Mouse (Mus musculus) hindlimb bud, embryonic 11.5 days (tissue): ENCODE data around the gene Wdr24.

Source experiments
- DNase-seq: peaks from one replicate; pipeline ENCODE4 v3.0.0-alpha.2; 2012; ENCODE audit warnings: low read depth, low spot score; ENCODE audit errors: extremely low spot score

Wdr24 gene

DNA sequence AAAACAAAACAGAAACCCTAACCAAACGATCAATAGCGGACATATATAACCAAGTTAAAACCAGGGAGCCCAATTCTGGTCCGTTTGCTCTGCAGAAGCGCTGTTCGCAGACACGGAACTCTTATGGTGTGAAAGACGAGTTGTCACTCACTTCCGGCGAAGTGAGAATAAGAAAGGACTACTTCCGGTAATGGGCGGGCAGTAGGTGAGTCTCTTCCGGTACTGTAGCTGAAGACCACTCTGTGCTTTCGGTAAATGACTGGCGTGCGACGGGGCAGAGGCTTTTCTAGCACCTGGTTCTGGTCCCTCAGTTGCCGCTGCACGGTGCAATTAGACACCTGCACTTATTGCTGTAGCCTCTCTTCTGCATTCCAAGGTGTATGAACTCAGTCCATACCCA, at the start of gene Wdr24:
Gene Wdr24 (plus strand): TSS at position 176 of the 400 bp plus-strand sequence.
- DNase-seq: peak; percentile 77

DNA sequence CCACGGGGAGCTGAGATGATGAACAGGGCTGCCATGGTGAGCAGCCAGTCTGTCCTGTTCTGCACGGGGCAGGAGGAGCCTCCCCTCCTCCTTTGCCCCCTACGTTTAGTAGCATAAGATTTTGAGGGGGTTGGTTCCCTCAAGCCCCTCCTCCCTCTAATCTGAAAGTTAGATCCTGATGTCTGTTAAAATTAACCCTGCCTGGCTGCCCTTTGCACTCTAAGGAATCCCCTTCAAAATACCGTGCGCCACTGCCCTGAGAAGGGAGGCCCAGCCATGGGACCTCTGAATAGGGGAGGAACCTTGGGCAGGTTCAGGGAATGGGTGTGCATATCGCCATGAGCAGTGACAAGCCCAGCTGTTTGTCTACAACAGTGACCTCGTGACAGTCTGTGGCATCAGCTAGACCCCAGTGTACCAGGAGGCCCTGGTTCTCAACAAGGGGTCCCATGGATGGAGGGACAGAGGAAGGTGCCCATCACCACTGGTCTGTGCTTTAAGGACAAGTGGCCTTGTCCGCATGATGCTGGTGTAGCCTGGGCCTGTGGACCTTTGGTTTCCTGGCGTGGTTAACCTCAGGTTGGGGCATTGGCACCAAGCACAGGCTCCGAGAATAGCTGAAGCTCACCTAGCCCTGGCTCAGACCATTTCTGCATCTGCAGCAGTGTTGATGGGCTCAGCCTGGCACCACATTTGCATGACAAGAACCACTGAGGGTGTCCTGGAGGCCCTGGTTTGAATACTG, 47.9 kb upstream of the Wdr24 start:
- no peak for DNase-seq

DNA sequence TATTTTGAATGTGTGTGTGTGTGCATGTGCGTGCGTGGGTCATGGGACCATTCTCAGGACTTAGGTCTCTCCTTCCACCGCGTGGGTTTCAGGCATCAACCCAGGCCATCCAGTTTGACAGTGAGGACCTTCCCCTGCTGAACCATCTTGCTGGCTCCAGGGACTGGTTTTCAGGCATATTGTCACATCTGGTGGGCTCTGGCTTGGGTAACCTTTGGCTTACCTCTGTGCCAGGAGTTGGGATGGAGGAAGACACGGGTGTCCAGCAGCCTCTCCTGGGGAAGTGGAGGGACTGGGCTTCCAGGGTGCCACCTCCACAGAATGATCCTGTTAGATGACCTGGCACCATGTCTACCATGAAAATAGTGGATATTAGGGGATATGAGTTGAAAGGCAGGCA, 45.5 kb upstream of the Wdr24 start:
- no peak for DNase-seq

DNA sequence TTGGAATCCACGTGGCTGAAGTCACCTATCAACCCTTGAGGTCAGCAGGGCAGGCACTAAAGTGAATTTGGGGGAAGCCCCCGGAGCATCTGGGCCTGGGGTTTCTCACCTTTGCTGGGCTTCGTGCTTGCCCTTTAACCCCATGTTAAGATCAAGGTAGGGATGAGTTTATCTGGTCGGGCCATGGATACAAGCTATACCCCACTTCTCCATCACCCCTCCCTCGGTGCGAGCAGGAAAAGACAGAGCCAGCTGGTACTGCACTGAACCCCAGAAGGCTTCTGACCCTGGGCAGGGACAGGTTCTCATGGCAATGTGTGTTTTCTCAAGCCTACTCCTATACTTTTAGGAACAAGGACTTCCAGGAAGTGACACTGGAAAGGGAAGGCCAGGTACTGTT, 42.1 kb upstream of the Wdr24 start:
- no peak for DNase-seq

DNA sequence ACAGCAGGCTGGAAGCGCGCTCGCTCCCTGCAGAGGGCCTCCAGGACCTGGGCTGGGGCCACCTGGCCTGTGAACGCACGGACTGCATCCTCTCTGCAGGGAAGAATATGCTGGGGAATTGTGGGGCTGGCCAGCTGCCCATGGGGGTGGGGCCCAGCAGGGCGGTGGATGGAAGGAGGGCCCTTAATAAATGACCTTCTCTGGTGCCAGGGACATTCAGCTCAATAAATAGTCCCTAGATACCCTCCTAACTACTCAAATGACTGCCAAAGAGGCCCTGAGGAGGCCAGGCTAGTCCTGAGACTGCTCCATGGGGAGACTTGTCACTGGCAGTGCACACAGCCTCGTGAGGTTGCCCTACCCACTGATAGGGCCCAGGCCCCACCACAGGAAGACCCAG, 40.3 kb upstream of the Wdr24 start:
- no peak for DNase-seq

DNA sequence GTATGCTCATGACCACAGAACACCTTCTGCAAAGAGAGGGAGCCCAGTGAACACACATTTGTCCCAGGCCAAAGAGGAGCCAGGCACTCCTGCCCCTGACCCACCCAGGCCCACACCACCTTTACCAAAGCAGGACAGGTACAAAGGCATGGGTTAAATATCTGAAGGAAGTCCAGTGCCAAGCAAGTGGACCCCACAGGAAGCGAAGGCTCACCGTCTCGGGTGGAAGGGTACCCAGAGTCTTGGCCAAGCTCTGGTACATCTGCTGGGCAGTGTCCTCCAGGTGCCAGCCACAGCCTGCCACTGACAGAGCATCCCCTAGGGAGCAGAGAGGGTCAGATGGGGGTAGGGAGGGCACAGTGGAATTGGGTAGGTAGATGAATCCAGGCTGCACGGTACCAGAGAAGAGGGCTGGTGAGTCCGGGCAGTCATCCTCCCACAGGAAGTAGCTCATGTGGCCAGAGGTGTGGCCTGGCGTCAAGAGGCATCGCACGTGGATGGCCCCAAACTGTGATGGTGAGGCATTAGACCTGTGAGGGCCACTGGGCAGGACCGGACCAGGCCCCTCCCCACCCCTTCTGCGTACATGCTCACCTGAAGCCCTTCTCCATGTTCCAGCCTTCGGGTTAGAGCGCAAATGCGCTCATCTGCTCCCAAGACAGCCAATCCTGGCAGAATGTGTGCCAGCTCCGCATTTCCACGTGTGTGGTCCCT, 39.4 kb upstream of the Wdr24 start:
- no peak for DNase-seq

DNA sequence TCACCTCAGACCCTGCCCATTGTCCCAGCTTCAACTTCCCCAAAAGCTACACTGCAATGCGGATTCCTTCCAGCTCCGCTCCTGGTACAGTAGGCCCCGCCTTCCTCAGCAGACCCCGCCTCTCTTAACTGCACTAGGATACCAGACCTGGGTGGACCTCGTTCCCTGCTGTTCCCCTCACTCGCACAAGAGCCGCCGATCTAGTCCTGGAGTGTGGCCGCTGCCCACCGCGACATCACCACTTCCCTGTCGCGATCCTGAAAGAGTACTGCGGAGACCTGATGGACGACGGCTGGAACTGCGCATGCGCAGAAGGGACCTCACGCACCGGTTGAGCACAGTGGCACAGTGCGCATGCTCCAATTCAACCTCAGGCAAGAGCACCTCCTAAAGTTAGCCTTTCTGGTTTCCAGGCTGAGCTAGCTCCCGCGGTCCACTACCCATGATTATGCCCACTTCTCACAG, 38.1 kb upstream of the Wdr24 start, which contains the start of gene Haghl:
Gene Haghl (minus strand): TSS at position 393 of the 465 bp plus-strand sequence.
- peak; percentile 92 for DNase-seq

DNA sequence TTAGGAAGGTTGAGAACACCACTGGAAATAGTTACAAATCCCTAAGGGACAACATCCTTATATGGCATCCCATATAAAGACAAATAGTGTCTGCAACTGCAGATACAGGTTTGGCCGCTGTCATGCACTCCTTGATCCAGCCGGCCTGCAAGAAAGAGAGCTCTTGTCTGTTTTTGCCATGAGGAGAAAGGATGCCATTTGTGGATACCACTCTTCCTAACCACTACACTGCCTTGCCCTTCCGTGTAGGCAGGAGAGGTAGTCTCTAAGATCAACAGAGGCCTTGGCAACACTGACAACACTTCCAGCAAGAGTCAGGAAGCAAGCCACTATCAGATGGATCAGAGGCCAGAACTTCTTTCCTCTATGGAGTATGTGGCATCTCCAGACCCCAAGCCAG, 37.1 kb upstream of the Wdr24 start, which contains the start of gene Ccdc78:
Gene Ccdc78 (plus strand): TSS at position 301 of the 400 bp plus-strand sequence.
- no peak for DNase-seq

DNA sequence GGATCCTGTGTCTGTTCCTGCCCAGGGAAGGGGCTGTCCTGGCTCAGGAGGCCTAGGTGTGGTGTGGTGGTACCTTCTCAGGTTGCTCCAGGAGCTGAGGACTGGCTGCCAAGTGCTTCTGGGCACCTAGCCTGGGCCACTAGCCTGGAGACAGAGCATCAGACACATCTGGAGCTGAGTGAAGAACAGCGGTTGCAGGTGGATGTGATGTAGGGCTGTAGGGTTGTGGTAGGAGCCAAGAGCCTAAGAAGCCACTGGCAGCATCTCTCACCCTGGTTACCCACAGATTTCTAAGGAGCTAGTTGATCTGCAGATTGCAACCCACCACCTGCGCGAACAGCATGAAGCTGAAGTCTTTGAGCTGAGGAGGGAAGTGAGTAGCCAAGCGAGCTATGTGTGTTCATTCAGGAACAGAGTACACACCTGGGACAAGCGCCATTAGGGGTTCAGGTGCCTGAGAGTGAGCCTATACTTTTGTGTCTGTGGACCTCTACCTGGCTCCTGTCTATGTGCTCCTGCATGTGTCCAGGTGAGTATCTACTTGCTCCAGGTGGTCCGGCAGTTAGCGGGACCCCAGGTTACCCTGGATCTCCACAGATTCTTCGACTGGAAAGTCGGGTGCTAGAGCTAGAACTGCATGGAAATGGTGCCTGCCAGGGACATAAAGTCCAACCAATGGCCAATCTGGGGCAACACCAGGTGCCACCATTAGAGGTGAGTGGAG, 36.5 kb upstream of the Wdr24 start:
- DNase-seq: no peak

DNA sequence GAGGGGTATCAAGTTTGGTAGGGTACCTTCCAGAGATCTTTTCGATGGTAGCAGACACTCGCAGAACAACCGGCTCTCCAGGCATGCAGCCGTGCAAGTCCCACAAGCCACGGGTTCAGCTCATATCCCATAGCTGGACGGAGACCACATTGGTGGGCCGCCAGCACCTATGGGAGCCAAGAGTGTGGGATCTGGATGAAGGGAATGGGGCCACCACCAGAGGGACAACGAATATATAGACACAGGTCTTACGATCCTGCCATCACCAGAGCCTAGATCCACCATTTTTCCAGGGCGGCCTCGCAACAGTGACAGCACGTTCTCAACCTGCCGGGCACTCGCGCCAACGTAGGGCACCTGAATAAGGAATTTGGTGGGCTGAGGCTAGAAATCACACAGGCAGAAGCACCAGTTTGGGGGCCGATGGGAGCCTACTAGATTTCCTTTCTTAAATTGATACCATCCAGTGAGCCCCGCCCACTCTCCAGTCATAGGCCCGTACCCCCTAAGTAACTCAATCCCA, 32.0 kb upstream of the Wdr24 start:
- no peak for DNase-seq

DNA sequence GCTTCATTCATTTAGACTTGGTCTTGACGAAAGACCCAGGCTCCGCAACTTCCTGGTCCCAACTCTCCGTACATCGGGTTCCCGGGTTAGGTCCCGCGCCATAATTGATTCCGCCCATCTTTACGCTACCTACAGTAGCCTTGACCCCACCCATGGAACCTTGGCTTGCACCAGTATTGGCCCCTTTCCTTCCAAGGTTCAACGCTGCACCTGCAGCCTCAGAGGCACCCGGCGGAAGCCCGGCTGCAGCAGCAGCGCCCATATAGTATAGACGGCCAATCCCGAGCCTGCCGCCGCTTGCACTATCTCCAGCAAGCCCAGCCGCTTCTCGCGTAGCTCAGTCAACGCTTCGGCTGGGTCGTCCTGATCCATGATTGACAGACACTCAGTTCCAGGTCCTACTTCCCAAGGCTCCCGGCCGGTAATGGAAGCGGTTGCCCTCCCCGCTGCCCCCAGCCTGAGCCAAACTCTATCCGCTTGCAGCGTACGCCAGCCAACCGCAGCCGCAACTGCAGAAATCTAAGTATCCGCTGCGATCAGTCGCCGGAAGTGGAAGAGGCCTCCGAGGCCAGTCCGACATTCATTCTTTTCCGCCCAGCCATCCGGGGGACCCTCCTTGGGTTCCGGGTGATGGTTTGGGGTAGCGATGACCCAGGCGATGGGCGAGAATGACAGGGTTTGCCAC, 31.4 kb upstream of the Wdr24 start:
- DNase-seq: peak; percentile 47

DNA sequence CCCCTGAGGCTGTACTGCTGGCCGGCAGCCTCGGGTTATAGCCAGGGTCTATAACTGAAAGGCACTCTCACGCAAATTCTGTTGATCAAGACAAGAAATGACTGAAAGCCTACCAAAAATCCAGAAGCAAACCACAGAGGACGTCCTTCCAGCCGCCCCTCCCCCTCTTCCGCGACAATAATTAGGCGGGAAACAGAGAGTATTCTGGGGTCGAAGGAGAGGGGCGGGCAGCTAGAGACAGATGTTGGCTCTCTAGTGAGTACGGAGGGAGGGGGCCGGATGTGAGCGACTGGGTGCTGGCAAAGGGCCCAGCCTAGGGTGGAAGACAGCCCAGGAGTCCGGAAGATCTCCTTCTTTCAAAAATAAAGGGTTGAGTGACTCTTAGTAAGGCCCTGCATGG, 30.8 kb upstream of the Wdr24 start, which contains the start of gene Fam173a:
Gene Fam173a (minus strand): TSS at position 287 of the 400 bp plus-strand sequence.
- DNase-seq: no peak

DNA sequence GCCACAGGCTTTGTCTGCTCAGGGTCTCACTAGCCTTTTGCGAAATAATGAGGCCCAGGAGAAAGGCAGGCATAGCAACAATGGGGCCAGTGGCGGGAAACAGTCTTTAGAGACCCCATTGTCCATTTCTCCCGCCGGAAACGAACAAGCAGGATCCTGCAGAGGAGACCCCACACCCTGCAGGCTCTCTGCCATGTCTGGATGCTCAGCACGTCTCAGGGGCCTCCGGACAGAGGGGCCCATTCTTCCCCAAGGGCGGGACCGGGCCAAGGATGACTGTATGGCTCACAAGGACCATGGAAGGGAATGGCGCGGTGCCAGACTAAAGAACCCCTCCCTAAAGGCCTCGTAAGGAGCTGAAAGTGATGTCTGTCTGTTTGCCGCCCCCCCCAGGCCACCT, 29.2 kb upstream of the Wdr24 start:
- DNase-seq: no peak

DNA sequence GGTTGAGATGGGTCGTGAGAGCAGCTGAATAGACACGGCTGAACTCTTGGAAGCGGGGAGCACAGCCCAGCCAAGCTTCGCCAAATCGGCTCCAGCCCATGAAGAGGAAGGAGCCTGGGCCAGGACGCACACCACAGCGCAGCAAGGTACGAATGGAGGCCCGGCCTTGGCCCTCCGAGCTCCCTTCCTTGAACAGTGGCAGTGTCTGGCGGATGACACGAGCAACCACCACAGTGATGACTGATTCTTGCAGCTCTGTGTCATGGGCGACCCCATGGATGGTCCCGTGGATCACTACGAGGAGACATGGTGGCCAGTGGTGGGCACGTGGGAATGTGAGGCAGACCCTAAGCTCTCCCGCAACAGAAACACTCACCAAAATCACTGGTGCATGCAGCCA, 28.4 kb upstream of the Wdr24 start:
- DNase-seq: no peak

DNA sequence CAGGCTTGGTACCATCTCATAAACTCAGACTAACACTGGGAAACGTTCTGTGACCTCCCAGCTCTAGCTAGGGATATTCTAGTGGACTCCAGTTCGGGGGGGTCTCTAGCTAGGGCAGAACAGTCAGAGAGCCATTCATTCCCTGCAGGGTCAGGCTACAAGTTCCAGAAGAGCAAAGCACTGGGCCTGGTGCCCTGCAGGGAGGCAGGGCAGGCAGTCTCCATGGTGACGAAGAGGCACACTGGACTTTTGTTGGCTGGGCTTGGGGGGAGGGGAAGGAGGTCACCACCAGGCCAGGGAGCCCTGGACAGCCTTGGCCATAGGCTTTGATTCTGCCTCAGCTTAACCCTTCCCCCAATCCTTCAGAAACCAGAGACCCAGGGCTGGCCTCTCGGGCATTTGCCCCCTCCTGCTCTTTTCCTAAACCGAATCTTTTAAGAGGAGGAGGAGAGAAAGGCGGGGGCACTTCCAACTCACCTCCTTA, 27.8 kb upstream of the Wdr24 start, which contains the start of gene AC134908.4:
Gene AC134908.4 (minus strand): TSS at position 51 of the 484 bp plus-strand sequence.
- DNase-seq: peak; percentile 49

DNA sequence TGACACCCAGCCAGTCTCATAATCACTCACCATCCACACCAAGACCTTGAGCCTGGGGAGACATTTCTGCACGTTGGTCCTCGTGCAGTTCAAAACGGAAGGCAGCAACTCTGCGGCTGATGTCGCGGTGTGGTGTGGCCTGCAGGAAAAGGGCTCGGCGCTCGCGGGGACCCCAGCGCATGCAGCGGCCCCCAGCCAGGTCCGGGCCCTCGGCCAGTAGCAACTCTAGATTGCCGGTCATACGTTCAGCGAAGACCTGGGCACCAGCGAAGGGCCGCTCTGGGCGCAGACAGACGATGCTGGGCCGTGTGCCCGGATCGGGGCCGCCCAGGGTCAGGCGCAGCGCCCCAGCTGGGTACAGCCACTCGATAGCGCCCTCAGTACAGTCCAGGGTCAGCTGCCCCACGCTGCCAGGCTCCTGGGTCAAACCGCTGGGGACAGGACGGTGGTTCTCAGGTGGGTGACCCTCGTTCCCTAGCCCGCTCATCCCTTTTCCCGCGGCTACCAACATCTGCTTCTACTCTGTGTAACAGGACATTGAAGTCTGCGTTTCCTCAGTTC, 27.1 kb upstream of the Wdr24 start:
- no peak for DNase-seq

DNA sequence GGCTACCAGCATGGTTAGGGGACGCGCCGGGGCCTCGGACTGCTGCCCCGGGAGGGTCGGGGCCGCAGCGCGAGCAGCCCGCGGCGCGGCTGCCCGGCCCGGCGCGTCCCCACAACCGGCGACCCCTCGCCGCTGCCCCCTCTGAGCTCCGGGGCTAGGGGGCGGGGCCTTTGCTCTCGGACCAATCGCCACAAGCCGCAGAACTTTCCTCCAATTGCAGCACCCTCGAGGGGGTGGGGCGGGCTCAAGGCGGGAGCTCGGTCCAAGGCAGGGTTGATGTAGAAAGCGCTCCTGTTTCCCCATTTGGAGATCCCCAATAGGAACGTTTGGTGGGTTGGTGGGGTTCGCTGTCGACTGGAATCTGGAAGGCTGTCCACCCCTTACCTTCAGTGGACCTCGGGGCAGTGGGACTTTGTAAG, 26.5 kb upstream of the Wdr24 start, which contains the start of gene Metrn:
Gene Metrn (minus strand): TSS at position 186 of the 419 bp plus-strand sequence.
- DNase-seq: no peak

DNA sequence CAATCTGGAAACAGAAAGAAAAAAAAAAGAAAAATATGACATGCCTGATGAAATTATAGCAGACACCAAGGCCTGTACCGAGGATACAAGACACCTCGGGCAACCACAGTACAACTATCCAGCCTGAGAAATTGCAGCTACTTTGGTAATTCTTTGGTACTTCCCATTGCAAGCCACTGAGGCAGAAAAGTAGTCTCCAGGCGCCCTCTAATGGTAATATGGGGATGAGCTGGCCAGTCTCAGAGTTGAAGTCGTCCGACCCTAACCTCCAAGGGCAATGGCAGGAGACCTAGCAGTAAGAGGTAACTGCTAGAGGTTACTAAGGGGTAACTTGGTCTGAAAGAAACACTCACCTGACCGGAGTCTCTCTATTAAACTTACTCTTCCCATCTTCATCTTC, 22.4 kb upstream of the Wdr24 start:
- DNase-seq: no peak

DNA sequence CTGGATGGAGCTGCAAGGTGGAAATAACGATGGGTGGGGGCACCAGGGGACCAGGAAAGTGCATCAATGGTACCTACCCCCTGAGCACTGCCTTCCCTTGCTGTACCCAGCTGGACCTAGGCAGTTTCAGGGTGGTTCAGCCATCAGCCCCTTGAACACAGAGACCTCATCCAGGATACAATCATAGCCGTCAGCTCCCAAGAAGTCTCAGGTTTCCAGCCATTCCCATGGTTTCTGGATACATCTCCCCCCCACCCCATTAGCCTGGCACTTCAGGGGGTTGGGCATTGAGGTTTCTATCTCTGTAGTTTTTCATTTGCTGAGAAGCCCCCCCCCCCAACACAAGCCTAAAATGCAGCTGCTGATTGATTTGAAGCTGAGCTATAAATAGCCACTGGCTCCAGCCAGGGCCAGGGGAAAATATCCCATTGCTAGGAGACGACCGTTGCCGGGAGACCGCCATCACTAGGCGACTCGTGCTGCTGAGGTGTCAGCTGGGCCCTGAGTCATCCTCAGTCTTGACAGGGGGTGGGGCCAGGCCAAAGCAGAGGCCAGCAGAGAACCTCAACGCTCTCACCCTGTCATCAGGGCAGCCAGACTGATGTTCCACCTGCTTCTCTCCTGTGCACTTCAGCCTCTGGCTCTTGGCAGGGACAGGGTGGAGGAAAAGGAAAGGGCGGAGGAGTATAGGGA, 20.5 kb upstream of the Wdr24 start:
- DNase-seq: no peak
